Mouse (Mus musculus) brown adipose tissue, adult 24 weeks (tissue): ENCODE results near the gene Ccdc83. TPM values are rescaled to one million over a fixed set of nuclear protein-coding genes. Genes with fewer than 3 reads are reported as not detected.

Experiments
- H3K27ac ChIP-seq: fragments of 200-500 bp; replicated peaks from 2 replicates; pipeline ENCODE4 v1.5.1; 2012; ENCODE audit warnings: low read depth, mild to moderate bottlenecking, low read length
- H3K4me1 ChIP-seq: fragments of 200-500 bp; 2 replicates; pipeline ENCODE4 v1.6.1; 2012; ENCODE audit warnings: low read length, mixed read lengths; ENCODE audit not compliant: control insufficient read depth, insufficient read depth, insufficient read length
- H3K4me3 ChIP-seq: fragments of 200-500 bp; 2 replicates; pipeline ENCODE4 v1.5.1; 2012; ENCODE audit warnings: low read depth, mild to moderate bottlenecking, low read length, moderate library complexity; ENCODE audit not compliant: insufficient read depth
- polyA plus RNA-seq: library from polyadenylated mRNA; stranded (reverse); fragments of >200 nt; gene quantifications from 2 replicates; pipeline ENCODE4 v1.2.4, GENCODE M21; 2012; ENCODE audit not compliant: missing spikeins, insufficient read depth, insufficient read length

Gene Ccdc83
- polyA plus RNA-seq, 1 experiment = not detected

DNA sequence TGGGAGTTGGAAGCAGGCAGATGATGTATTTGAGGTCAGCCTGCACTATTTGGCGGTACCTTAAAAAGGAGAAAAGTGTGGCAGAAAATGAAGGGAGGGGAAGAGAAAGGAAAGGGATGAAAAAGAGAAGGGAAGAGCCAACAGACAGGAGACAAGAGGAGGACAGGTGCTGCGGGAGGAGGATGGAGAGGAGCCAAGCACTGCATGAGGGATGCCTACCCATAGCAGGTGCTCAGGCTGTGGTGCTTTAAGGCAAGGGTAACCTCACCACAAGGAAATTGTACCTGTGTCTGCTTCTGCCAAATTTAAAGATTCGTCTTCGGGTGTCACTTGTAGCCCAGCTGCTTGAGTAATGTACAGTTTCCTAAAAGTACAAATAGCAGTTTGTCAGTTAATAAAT lies 37.5 kb downstream of the Ccdc83 start:
- H3K27ac ChIP-seq = no peak overlapping the region
- H3K4me3 ChIP-seq = no peak overlapping the region
- H3K4me1 ChIP-seq = peaks cover 12% of the 10 kb centered on the region

DNA sequence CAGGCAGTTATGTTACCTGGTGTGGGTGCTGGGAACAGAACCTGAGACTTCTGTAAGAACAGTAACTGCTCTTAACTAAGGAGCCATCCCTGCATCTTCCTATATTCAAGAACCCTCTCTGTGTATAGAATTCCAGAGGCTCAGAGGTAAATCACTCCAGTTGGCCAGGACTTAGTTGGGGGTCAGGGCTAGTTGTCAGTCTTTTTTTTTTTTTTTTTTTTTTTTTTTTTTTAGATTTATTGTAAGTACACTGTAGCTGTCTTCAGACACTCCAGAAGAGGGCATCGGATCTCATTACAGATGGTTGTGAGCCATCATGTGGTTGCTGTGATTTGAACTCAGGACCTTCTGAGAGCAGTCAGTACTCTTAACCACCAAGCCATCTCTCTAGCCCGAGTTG lies 44.1 kb downstream of the Ccdc83 start:
- Histone ChIP-seq H3K4me1 (no peaks in the 10 kb centered on the region), H3K4me3 (no peak overlapping the region), H3K27ac (no peak overlapping the region)

DNA sequence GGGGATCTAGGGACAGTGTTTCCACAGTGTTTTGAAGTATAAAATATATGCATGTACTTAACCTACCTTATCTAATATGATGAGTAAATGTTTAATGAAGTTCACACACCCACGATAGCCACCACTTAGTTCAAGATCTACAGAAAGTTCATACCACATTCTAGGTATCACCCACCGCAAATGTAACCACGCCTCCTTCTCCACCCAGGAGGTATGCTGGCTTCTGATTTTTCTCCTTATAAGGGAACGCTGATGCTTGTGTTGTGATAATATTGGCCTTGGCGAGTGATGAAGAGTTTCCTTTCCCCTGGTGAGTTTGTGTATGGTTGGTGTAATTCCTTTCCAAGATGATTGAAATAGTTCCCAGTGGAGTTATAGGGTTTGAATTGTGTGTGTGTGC lies 47.5 kb downstream of the Ccdc83 start:
- no peak overlapping the region for H3K27ac ChIP-seq
- no peaks in the 10 kb centered on the region for H3K4me1 ChIP-seq

DNA sequence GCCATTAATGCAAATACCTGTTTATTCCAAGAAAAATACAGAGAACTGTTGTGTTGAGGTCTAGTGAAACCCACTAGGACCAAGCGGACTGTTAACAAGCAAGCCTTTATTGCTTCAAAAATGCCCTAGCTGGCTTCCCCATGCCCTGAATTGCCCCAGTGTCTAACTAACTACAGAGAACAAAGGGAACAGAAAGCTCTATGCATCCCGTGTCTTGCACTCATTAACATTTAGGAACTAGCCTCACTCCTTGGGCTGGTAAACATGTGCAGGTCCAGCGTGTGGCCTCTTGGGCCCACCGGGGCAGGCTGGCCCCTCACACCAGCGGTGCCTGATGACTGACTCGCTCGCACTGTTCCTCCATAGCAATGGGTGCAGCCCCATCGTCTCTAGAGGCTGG lies 49.1 kb downstream of the Ccdc83 start:
- H3K27ac ChIP-seq = no peak overlapping the region
- H3K4me3 ChIP-seq = no peak overlapping the region
- no peaks in the 10 kb centered on the region for H3K4me1 ChIP-seq

More for the DNA sequence above, 47.5 kb downstream of the Ccdc83 start:
- H3K4me3 ChIP-seq = no peak overlapping the region

DNA sequence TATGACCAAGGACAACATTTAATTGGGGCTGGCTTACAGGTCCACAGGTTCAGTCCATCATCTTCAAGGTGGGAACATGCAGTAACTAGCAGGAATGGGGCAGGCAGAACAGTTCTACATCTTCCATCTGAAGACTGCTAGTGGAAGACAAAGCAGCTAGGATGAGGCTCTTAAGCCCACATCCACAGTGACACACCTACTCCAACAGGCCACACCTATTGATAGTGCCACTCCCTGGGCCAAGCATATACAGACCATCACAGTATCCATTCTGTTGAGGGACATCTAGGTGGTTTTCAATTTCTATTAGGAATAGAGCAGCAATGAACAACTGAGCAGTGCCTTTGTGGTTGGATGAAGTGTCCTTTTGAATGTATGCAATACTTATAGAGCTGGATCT lies 54.6 kb downstream of the Ccdc83 start:
- Histone ChIP-seq H3K27ac (no peak overlapping the region), H3K4me1 (no peaks in the 10 kb centered on the region), H3K4me3 (no peak overlapping the region)

DNA sequence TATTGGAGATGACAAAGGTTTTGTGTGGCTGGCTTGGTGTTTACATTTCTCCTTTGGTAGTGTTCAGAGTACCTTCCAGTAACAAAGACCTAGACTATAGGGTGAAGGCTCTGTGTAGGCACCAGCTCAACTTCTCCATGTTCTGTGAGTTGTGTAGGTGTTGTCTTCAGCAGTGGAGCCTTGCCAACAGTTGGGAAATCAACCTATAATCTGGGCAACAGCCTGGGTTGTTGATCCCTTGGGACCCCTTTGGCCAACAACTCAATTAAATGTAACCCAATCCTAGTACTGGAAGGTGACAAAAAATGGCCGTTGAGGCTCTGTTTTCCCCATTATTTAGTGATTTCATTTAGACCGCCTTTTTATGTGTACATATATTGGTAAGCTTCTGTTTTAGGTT lies 55.5 kb downstream of the Ccdc83 start:
- H3K27ac ChIP-seq = no peak overlapping the region

DNA sequence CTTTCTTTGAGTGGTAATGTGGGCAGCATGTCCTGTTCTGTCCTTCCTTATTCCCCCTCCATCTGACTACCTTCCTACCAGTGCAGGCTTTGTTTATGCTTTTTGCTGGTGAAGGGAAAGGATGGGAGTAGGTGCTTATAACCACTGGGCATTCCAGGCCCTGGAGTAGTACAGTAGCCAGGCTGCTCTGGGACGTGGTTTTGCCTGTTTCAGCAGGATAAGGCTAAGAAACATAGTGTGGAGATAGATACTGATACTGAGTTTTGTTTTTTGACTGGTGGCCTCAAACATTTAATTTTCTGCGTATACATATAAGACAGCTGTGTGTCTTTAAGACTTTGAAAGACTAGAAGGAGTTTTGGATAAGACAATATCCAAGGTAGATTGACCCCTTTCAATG lies 61.7 kb downstream of the Ccdc83 start:
- H3K4me1 ChIP-seq = no peaks in the 10 kb centered on the region
- no peak overlapping the region for H3K27ac ChIP-seq
- H3K4me3 ChIP-seq = no peak overlapping the region

More for the DNA sequence above, 55.5 kb downstream of the Ccdc83 start:
- Histone ChIP-seq H3K4me1 (no peaks in the 10 kb centered on the region), H3K4me3 (no peak overlapping the region)

DNA sequence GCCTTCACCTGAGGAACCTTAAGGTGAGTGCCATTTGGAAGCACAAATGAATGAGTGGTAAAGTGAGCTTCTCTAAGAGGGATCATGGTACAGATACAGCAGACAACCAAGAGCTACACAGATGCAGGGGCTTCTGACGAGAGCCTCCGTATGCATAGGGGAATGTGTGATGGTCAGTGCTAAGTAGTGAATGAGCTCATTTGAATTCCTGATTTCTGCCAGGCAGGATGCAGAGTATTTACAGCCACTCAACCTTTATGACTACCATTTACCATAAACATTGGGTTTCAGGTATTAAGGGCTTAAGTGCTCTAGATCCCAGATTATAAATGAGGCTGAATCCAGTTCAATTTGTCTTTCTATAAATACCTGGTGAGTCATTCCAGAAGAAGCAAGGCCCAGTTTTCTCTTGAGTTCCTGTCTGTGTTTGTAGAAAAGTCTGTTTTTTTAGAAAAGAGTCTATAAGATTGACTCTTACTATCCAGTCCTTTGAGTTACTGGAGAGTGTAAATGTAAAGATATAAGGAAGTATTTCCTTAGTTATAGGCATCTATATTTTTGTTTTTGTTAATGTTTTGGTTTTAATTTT lies 63.6 kb downstream of the Ccdc83 start:
- H3K4me1 ChIP-seq = no peaks in the 10 kb centered on the region
- H3K27ac ChIP-seq = no peak overlapping the region
- H3K4me3 ChIP-seq = no peak overlapping the region

DNA sequence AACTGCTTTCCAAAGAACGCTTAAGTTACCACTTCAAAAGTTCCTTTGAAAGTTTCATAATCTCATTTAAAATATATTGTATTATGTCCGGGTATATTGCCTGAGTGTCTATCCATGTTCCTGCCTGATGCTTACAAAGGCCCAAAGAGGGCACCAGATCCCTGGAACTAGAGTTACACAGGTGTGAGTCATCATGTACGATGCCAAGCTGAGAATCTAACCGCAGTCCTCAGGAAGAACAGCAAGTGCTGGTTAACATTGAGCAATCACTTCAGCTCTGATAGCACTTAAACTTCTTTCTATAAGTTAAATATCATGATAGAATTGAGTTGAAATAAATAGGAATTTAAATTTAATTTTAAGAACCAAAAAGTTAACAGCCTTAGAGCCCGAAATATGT lies 65.3 kb downstream of the Ccdc83 start:
- no peak overlapping the region for H3K27ac ChIP-seq
- H3K4me3 ChIP-seq = no peak overlapping the region
- H3K4me1 ChIP-seq = no peaks in the 10 kb centered on the region

DNA sequence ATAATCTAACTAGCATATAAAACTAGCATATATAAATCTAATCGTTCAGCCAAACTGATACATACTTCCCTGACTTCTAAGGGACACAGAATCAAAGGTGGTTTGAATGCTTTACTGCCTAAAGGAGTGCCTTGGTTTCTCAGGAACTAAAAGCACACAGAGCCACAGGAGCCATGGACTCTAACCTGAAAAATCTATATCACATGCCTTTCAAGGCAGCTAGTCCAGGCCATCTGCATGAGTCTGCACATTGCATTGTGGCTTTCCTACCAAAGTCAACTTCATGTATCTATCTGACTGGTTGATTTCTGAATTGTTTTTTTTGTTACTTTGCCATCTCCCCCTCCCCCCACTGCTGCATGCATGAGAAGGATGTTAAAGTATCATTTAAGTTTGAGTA lies 84.9 kb downstream of the Ccdc83 start:
- no peak overlapping the region for H3K27ac ChIP-seq
- H3K4me1 ChIP-seq = peaks cover 6% of the 10 kb centered on the region
- H3K4me3 ChIP-seq = no peak overlapping the region

DNA sequence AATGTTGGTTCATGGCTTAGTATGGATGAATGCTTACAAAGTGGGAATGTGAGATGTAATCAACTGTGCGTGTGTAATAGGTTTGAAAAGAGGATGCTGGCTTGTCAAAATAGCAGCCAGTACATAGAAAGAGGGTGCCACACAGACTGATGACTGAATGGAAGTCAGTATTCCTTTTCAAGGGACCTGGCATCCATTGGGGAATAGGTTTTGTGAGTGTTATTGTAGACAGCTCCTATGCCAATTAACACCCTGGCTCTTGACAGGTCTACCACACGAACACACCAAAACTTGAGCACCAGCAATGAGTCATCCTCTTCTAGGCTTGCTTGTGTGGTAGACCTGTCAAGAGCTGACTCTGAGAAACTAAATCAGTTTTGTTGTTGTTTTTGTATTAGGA lies 90.0 kb downstream of the Ccdc83 start:
- Histone ChIP-seq H3K27ac (no peak overlapping the region), H3K4me1 (peaks cover 6% of the 10 kb centered on the region), H3K4me3 (no peak overlapping the region)

Other genes starting within 250 kb of the Ccdc83 start
- gene Picalm, start 135.6 kb downstream of the Ccdc83 start, polyA plus RNA-seq = 125 and 126 TPM in 2 replicates
- gene Sytl2, start 36.5 kb upstream of the Ccdc83 start, polyA plus RNA-seq = 1.4 and 2.7 TPM in 2 replicates
- gene Ccdc89, start 160.8 kb upstream of the Ccdc83 start, polyA plus RNA-seq = not detected in 2 replicates
- 23.2 and 37.5 TPM in 2 replicates for gene Crebzf, start 177.0 kb upstream of the Ccdc83 start, polyA plus RNA-seq
- 177 and 191 TPM in 2 replicates for gene Tmem126a, start 191.5 kb upstream of the Ccdc83 start, polyA plus RNA-seq
- 47.4 and 60.3 TPM in 2 replicates for gene Tmem126b, start 210.2 kb upstream of the Ccdc83 start, polyA plus RNA-seq
- gene Dlg2, start 210.9 kb upstream of the Ccdc83 start, polyA plus RNA-seq = 1.4 and 7.6 TPM in 2 replicates